Mouse (Mus musculus): Measurements from ENCODE around the gene Nme2. TPM values are rescaled to one million over a fixed set of nuclear protein-coding genes. Genes with fewer than 3 reads are reported as not detected.

Nme2 gene
- polyA plus RNA-seq, 1 experiment from 2014 or later: 234 TPM

GRCm38 (mm10) chr11:93906834-93907233, 49.2 kb downstream of the Nme2 start:
- no peak overlapping the region for H3K4me3 ChIP-seq (ENCODE audit: low read length)
- H3K4me1 ChIP-seq (ENCODE audit: insufficient read depth, low read length): no peaks in the 10 kb centered on the region
- no peak overlapping the region for H3K27ac ChIP-seq (ENCODE audit: low read length)
- no peak overlapping the region for H3K9ac ChIP-seq (replicated peaks; ENCODE audit: low read length)
- ATAC-seq (ENCODE audit: low FRiP score, low TSS enrichment): no peak
- H3K4me2 ChIP-seq (replicated peaks; ENCODE audit: low read depth, low read length): no peak overlapping the region
- H3K9me3 ChIP-seq (ENCODE audit: low read length): no peaks in the 10 kb centered on the region
- no peaks in the 10 kb centered on the region for H3K27me3 ChIP-seq (ENCODE audit: insufficient read depth, low read length)
- WGBS: 88% methylated on average over 4 of the region's 4 CpGs
- H3K36me3 ChIP-seq (ENCODE audit: insufficient read depth, low read length): peaks cover 45% of the 10 kb centered on the region

Other genes starting within 250 kb of the Nme2 start
- 24.8 and 24.9 TPM in 2 replicates for gene Utp18, start 70.5 kb downstream of the Nme2 start, polyA plus RNA-seq (2015; fragmentation: Nextera tagmentation; extraction: Ambion mirVana)
- 28.0 and 34.0 TPM in 2 replicates for gene Mbtd1, start 70.4 kb downstream of the Nme2 start, polyA plus RNA-seq (2015; fragmentation: Nextera tagmentation; extraction: Ambion mirVana)
- gene Gm20390, start 12.0 kb upstream of the Nme2 start, polyA plus RNA-seq (2015; fragmentation: Nextera tagmentation; extraction: Ambion mirVana): 404 and 448 TPM in 2 replicates
- 162 and 174 TPM in 2 replicates for gene Nme1, start 12.3 kb upstream of the Nme2 start, polyA plus RNA-seq (2015; fragmentation: Nextera tagmentation; extraction: Ambion mirVana)
- 29.7 and 38.4 TPM in 2 replicates for gene Spag9, start 39.8 kb upstream of the Nme2 start, polyA plus RNA-seq (2015; fragmentation: Nextera tagmentation; extraction: Ambion mirVana)

Measured in kidney, embryonic 16.5 days (tissue).